Mouse (Mus musculus): Measurements from ENCODE around the gene Fam135a.

GRCm38 (mm10) chr1:24137133-24137532, 37.0 kb upstream of the Fam135a start:
- TF ChIP-seq CTCF (IDR thresholded peaks at IDR 0.05; ENCODE audit: low read depth) = peak; percentile 92
- TF ChIP-seq EP300 (optimal IDR thresholded peaks at IDR 0.05) = no peak

Data from stomach, postnatal 0 days (tissue).